Mouse (Mus musculus): Measurements from ENCODE around the gene Slc25a28.

- TF ChIP-seq CTCF (IDR thresholded peaks at IDR 0.05; ENCODE audit: borderline replicate concordance, control insufficient read depth, extremely low read depth, insufficient read depth, low read length, poor library complexity) (no peak), POLR2A (IDR thresholded peaks at IDR 0.05; ENCODE audit: control insufficient read depth, extremely low read depth, insufficient read depth, low read length, poor library complexity) (no peak)
Observed at GRCm38 (mm10) chr19:43627345-43627744, 47.3 kb downstream of the Slc25a28 start.

Data from thymus, adult 2 months (tissue).